10 mouse cellular contexts compared by ENCODE assay signal in genomic region chr2:129393524-129393923, GRCm38 (mm10). TPM values are rescaled to one million over a fixed set of nuclear protein-coding genes. Genes with fewer than 3 reads are reported as not detected.
DNase-seq lines count a peak whose midpoint lies in the region; ATAC-seq and TF ChIP-seq lines count a peak whose summit lies in the region.
"Had no signal": no experiment of that assay in that cellular context is flagged by ENCODE, and none has a peak within 500 bp of the region (broad histone marks: within the 10 kb centered on the region; RNA-seq: fewer than 3 reads in every experiment).

No protein-coding gene starts in this region.

- H3K79me2 ChIP-seq in liver, adult 2 months (ENCODE audit: control insufficient read depth, insufficient read depth, low read length): no peaks in the 10 kb centered on the region

- no peak for ATAC-seq in liver, embryonic 11.5 days (replicated peaks; ENCODE audit: low FRiP score)

- TF ChIP-seq POLR2A in liver, adult 2 months (IDR thresholded peaks at IDR 0.05; ENCODE audit: extremely low read depth, insufficient read depth, low read length): no peak

- H3K9me3 ChIP-seq in liver, embryonic 11.5 days (ENCODE audit: control insufficient read depth, low read length): no peaks in the 10 kb centered on the region
- H3K9me3 ChIP-seq: heart, embryonic 13.5 days; megakaryocyte, embryonic 14.5 days had no signal

- H3K4me2 ChIP-seq in liver, embryonic 11.5 days: no peak overlapping the region
- H3K4me2 ChIP-seq: heart, embryonic 13.5 days had no signal

- H3K9ac ChIP-seq in liver, adult 2 months (ENCODE audit: low read depth, low read length): no peak overlapping the region
- no peak overlapping the region for H3K9ac ChIP-seq in liver, embryonic 11.5 days (ENCODE audit: low read depth, low read length)
- H3K9ac ChIP-seq: heart, embryonic 13.5 days had no signal

- no peaks in the 10 kb centered on the region for H3K4me1 ChIP-seq in liver, adult 2 months (ENCODE audit: control insufficient read depth, insufficient read depth, low read length)
- no peaks in the 10 kb centered on the region for H3K4me1 ChIP-seq in liver, embryonic 11.5 days (replicated peaks; ENCODE audit: control insufficient read depth, insufficient read depth, low read length)
- H3K4me1 ChIP-seq: heart, embryonic 13.5 days had no signal

- no peak overlapping the region for H3K27ac ChIP-seq in liver, adult 2 months (replicated peaks; ENCODE audit: insufficient read depth, low read depth, low read length)
- no peak overlapping the region for H3K27ac ChIP-seq in liver, embryonic 11.5 days (ENCODE audit: low read depth, low read length)
- H3K27ac ChIP-seq: heart, embryonic 13.5 days had no signal

- no peaks in the 10 kb centered on the region for H3K27me3 ChIP-seq in liver, adult 2 months (ENCODE audit: control insufficient read depth, insufficient read depth, low read length)
- no peaks in the 10 kb centered on the region for H3K27me3 ChIP-seq in liver, embryonic 11.5 days (replicated peaks; ENCODE audit: control insufficient read depth, insufficient read depth, low read length)
- H3K27me3 ChIP-seq: heart, embryonic 13.5 days; megakaryocyte, embryonic 14.5 days had no signal

- 25% methylated on average over 6 of the region's 6 CpGs for WGBS in liver, adult 2 months
- WGBS in liver, embryonic 11.5 days: 35% methylated on average over 6 of the region's 6 CpGs

- no peaks in the 10 kb centered on the region for H3K36me3 ChIP-seq in liver, adult 2 months (ENCODE audit: control insufficient read depth, insufficient read depth, low read length)
- no peaks in the 10 kb centered on the region for H3K36me3 ChIP-seq in liver, embryonic 11.5 days (ENCODE audit: control insufficient read depth, insufficient read depth, low read length)
- H3K36me3 ChIP-seq: heart, embryonic 13.5 days had no signal

- peak; percentile 68 for TF ChIP-seq CTCF in liver, adult 2 months (IDR thresholded peaks at IDR 0.05; ENCODE audit: low read depth, low read length)

- peak; percentile 8 for DNase-seq in cerebellum, adult 11-12 months
- no peak for DNase-seq in cerebellum, adult 8-10 months
- no peak for DNase-seq in liver, adult 2 months (ENCODE audit: extremely low read depth, low read depth, low spot score)
- no peak for DNase-seq in liver, embryonic 11.5 days (ENCODE audit: low spot score)
- DNase-seq in cerebellum, adult 9-11 months: peak; percentile 11
- peak; percentile 61 for DNase-seq in lung, postnatal 10 days
- no peak for DNase-seq in left cerebral cortex, adult 8-10 months (ENCODE audit: low spot score in 2 of 2)
- DNase-seq in right cerebral cortex, postnatal 25 days: no peak

- H3K4me3 ChIP-seq in liver, adult 2 months (ENCODE audit: insufficient read depth, low read depth, low read length): no peak overlapping the region
- H3K4me3 ChIP-seq in liver, embryonic 11.5 days (ENCODE audit: low read depth, low read length): no peak overlapping the region
- H3K4me3 ChIP-seq: heart, embryonic 13.5 days; megakaryocyte, embryonic 14.5 days had no signal

RNA-seq across cellular contexts. Expression of gene Il1b, which starts 22.6 kb away (rescaled TPM):
- 1.8 and 2.1 TPM in 2 replicates for total RNA-seq in liver, adult 2 months (2014; rRNA removed)
- 0.39 and 0.84 TPM in 2 replicates for polyA plus RNA-seq in liver, adult 2 months (2012; rRNA removed)
- polyA plus RNA-seq in liver, embryonic 11.5 days (2014; fragmentation: Nextera tagmentation; extraction: Ambion mirVana): 0.25 and 0.66 TPM in 2 replicates
- total RNA-seq in left cerebral cortex, adult 8-10 months (2022): under 1 TPM; 0.36 to 0.81 (median 0.56) TPM
- polyA plus RNA-seq: heart, embryonic 13.5 days had no signal

Comparison
In these comparisons a context has a peak if more than half of its experiments do, and no peak if none do; other contexts are left out.
1. DNase-seq: peak in cerebellum, adult 11-12 months (single experiment), cerebellum, adult 9-11 months (single experiment) and lung, postnatal 10 days (single experiment); none in cerebellum, adult 8-10 months (single experiment), liver, adult 2 months (single experiment), liver, embryonic 11.5 days (single experiment), left cerebral cortex, adult 8-10 months (0 of 2) and right cerebral cortex, postnatal 25 days (single experiment).